Mouse (Mus musculus) intestine, embryonic 16.5 days (tissue): Measurements from ENCODE around the gene Neu3. TPM values are rescaled to one million over a fixed set of nuclear protein-coding genes. Genes with fewer than 3 reads are reported as not detected.

Source experiments
- ATAC-seq: fragments of 200-750 bp; cut with Nextera tagmentation; 2 replicates; pipeline ENCODE4 v1.8.0; 2017; ENCODE audit warnings: moderate TSS enrichment, moderate library complexity
- H3K27ac ChIP-seq: fragments of 300-500 bp; sonication (generic); 2 replicates; pipeline ENCODE4 v1.5.1; 2014; ENCODE audit warnings: mild to moderate bottlenecking, low read length
- H3K27me3 ChIP-seq: fragments of 300-500 bp; sonication (generic); replicated peaks from 2 replicates; pipeline ENCODE4 v1.6.1; 2014; ENCODE audit warnings: low read length, control low read depth, mixed read lengths; ENCODE audit not compliant: control insufficient read depth, insufficient read depth
- H3K36me3 ChIP-seq: fragments of 300-500 bp; sonication (generic); 2 replicates; pipeline ENCODE4 v1.6.1; 2014; ENCODE audit warnings: low read length, control low read depth; ENCODE audit not compliant: control insufficient read depth, insufficient read depth
- H3K4me1 ChIP-seq: fragments of 300-500 bp; sonication (generic); 2 replicates; pipeline ENCODE4 v1.6.1; 2014; ENCODE audit warnings: low read length, control low read depth, mixed read lengths; ENCODE audit not compliant: control insufficient read depth, insufficient read depth
- H3K4me2 ChIP-seq: fragments of 300-500 bp; sonication (generic); 2 replicates; pipeline ENCODE4 v1.6.1; 2014; ENCODE audit warnings: low read depth, low read length, control low read depth
- H3K4me3 ChIP-seq: fragments of 300-500 bp; sonication (generic); 2 replicates; pipeline ENCODE4 v1.5.1; 2014; ENCODE audit warnings: mild to moderate bottlenecking, low read length
- H3K9ac ChIP-seq: fragments of 300-500 bp; sonication (generic); 2 replicates; pipeline ENCODE4 v1.6.1; 2014; ENCODE audit warnings: low read depth, low read length
- H3K9me3 ChIP-seq: fragments of 300-500 bp; sonication (generic); 2 replicates; pipeline ENCODE4 v1.6.1; 2016; ENCODE audit warnings: low read length, control low read depth; ENCODE audit not compliant: control insufficient read depth
- WGBS: fragments of 180-500 bp; shearing (Covaris S2); extraction: QIAGEN DNeasy Blood & Tissue Kit; methylation state at CpG from one replicate; pipeline ENCODE4 v1.1.7; 2014; 5-methylcytosine and 5-hydroxymethylcytosine counted together
- polyA plus RNA-seq: library from polyadenylated mRNA; unstranded; fragments of >200 nt; fragmentation: Nextera tagmentation; extraction: Ambion mirVana; gene quantifications from 2 replicates; pipeline ENCODE4 v1.2.1, GENCODE M21; 2015

Neu3 gene
- polyA plus RNA-seq, 1 experiment from 2014 or later, result 6.0 TPM

DNA sequence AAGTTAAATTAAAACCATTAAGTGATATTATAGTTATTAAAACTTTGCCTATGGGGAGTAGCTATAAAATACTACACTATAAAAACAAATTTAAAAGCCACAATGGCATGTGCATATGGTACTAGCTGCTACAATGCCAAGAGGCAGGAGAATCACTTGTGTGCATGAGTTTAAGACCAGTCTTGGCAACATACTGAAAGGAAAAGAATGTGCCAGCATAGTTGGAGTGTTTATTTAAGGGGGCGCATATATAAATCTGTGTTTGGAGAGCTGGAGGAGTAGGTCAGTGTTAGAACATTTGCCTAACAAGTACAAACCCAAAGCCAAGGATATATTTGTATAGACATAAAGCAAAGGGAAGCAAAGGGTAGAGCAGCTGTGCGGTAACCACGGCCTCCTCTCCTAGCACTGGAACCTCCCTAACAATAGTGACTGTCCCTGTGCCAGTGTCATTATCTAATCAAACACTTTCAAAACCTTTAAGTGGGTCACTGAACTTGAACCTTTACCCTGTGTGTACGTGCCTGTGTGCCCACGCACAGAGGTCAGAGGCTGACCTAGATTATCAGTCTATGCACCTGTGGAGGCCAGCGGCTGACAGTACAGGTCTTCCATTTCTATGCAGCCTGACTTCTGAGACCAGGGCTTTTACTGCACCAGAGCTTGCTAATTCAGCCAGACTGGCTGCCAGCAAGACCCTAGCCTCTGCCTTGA lies 9.3 kb upstream of the Neu3 start:
- Histone ChIP-seq H3K4me1 (peaks cover 10% of the 10 kb centered on the region), H3K27me3 (no peaks in the 10 kb centered on the region), H3K36me3 (peaks cover 3% of the 10 kb centered on the region; the same call in 1 of the 2 replicates), H3K9ac (0 out of 2 replicates have a peak overlapping the region, but pooled peaks have one; percentile 31), H3K4me2 (no peak overlapping the region), H3K27ac (peak overlapping the region; percentile 85), H3K4me3 (no peak overlapping the region), H3K9me3 (no peaks in the 10 kb centered on the region)
- WGBS, result 51% methylated on average over 6 of the region's 6 CpGs
- ATAC-seq, result peak; percentile 94

DNA sequence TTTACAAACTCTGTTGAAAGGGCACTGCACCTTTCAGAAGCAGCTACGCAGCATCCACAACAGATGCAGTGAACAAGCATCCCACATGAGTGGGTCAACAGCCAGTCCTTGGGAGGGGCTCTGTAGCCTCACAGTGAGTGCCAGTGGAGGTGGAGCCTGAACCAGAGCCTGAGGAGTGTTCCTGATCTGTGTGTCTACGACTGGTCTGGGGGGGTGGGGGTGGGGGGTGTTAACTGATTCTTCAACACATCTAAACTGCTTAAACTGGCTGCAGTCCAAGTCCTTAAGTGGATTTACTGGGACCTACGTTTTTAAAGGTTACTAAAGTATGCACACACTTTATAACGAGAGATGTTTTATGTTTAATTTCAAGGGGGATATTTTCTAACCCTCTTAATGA lies 8.6 kb upstream of the Neu3 start:
- 0 out of 2 replicates have a peak overlapping the region, but pooled peaks have one; percentile 38 for H3K27ac ChIP-seq
- WGBS, result 47% methylated on average over 4 of the region's 4 CpGs
- 0 out of 2 replicates have a peak, but pooled peaks have one; percentile 12 for ATAC-seq
- peaks cover 10% of the 10 kb centered on the region for H3K4me1 ChIP-seq
- no peak overlapping the region for H3K4me3 ChIP-seq
- no peak overlapping the region for H3K9ac ChIP-seq
- no peak overlapping the region for H3K4me2 ChIP-seq
- H3K36me3 ChIP-seq, result peaks cover 2% of the 10 kb centered on the region; the same call in 1 of the 2 replicates
- H3K9me3 ChIP-seq, result no peaks in the 10 kb centered on the region
- H3K27me3 ChIP-seq, result no peaks in the 10 kb centered on the region

DNA sequence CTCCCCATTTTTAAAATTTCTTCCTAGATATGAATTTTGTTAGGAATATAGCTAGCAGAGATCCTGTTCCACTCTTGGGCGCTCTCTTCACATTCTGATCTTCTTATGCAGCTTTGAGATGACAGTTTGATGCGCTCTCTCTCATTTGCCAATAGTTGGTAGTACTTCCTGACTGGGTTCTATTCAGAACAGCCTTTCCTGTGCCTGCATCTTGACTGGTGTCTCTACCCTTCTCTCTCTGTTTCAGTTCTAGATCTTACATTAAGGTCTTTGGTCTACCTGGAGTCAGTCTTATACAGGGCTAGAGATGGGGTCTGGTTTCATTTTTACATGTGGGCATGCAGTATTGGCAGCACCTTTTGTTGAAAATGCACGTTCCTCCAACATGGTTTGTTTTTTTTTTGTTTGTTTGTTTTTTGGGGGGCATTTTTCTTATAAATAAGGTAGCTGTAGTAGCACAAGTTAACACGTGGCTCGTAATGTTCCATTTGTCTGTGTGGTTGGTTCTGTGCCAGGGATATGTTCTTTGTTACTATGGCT lies 6.2 kb upstream of the Neu3 start:
- Histone ChIP-seq H3K4me1 (peaks cover 10% of the 10 kb centered on the region), H3K27ac (no peak overlapping the region), H3K36me3 (no peaks in the 10 kb centered on the region), H3K4me3 (no peak overlapping the region), H3K9me3 (no peaks in the 10 kb centered on the region), H3K9ac (no peak overlapping the region), H3K27me3 (no peaks in the 10 kb centered on the region), H3K4me2 (no peak overlapping the region)
- ATAC-seq, result no peak
- 77% methylated on average over 5 of the region's 5 CpGs for WGBS

DNA sequence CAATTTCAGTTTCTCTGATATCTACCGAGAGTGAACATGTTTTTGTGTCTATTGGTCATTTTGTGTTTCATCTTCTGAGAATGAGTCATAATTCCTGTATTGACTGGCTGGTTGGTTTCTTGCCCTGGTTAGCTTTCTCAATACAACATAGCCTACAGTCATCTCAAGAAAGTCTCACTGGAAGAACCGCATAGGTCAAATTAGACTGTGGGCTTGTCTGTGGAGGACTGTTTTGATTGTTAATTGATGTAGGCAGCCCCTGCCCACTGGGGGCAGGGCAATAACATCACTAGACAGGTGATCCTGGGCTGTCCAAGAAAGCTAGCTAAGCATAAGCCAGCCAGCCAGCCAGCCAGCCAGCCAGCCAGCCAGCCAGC lies 5.6 kb upstream of the Neu3 start:
- no peak overlapping the region for H3K4me3 ChIP-seq
- H3K9me3 ChIP-seq, result no peaks in the 10 kb centered on the region
- no peak overlapping the region for H3K4me2 ChIP-seq
- no peak overlapping the region for H3K27ac ChIP-seq
- no peaks in the 10 kb centered on the region for H3K27me3 ChIP-seq
- no peaks in the 10 kb centered on the region for H3K36me3 ChIP-seq
- H3K9ac ChIP-seq, result no peak overlapping the region
- WGBS, result 82% methylated on average over 2 of the region's 2 CpGs
- ATAC-seq, result no peak
- peaks cover 10% of the 10 kb centered on the region for H3K4me1 ChIP-seq

DNA sequence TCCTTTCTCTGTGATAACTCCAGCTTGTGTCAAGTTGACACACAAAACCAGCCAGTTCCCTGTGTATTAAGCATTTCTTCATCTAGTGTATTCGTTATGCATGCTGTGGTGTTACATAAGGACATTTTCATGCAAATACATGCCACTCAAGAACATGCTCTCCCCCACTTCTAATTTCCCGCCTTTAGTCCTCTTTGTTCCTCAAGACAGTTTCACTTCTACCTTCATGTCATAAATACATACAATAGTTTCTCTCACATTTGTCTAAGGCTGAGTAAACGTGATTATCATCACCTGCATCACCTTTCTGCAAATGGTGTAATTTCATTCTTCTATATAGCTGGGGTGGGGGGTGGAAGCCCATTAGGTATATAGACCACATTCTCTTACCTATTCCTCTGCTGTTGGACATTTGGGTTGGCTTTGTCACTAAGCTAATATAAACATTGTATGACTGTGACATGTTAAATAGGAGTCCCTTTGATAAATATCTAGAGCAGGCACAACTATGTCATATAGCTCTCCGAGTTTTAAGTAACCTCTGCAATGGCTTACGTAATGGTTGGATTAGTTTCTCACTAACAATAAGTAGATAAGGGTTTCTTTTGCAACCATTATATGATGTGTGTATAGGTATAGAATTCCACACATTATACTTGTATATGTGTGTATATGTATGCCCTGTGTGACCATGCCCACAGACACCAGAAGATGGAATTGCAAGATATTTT lies 5.1 kb upstream of the Neu3 start:
- Histone ChIP-seq H3K36me3 (no peaks in the 10 kb centered on the region), H3K4me3 (no peak overlapping the region), H3K4me2 (no peak overlapping the region), H3K27me3 (no peaks in the 10 kb centered on the region), H3K4me1 (peaks cover 13% of the 10 kb centered on the region), H3K27ac (no peak overlapping the region), H3K9me3 (no peaks in the 10 kb centered on the region), H3K9ac (no peak overlapping the region)
- no peak for ATAC-seq
- WGBS, result 78% methylated on average over 5 of the region's 5 CpGs

DNA sequence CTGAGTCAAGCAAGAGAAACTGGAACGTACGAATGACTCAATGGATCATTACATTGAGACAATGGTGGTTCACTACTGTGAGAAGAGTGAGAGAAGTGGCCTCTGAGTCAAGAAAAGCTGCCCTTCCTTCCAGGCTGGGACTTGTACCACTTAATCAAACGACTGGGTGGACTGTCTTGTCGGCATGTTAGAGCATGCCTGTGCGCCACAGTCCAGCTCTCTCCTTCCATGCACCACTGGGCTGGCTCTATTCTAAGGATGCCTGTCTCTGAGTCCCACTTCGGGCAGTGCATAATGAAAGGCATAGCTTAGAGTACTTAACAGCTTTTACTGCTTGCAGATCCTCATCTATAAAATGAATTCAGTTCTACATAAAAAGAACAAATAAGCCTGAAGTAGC lies 2.1 kb downstream of the Neu3 start:
- WGBS, result 63% methylated on average over 6 of the region's 6 CpGs
- ATAC-seq, result no peak
- H3K4me2 ChIP-seq, result peak overlapping the region; percentile 37

DNA sequence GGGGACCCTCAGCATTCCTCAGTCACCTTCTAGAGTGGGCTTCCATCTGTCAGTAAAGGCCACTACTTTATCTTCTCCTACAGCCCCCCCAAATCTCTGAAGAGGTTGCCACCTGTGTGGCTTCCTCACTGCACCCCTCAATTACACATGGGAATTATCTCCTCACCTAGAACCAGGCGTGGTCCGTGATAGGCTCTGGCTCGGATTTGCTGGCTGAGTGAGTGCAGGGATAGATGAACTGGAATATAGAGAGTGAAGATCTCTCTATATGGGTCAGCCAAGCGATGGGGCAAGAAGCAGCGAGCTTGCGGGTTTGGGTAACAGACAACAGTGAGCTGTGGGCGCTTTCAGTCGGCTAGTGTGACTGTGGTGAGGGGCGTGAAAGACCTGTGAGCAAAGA lies 2.7 kb downstream of the Neu3 start:
- 72% methylated on average over 9 of the region's 9 CpGs for WGBS
- no peaks in the 10 kb centered on the region for H3K9me3 ChIP-seq
- peak overlapping the region; percentile 15 for H3K9ac ChIP-seq
- peak overlapping the region; percentile 75 for H3K27ac ChIP-seq
- H3K4me2 ChIP-seq, result peak overlapping the region; percentile 37
- peak; percentile 41 for ATAC-seq
- peaks cover 18% of the 10 kb centered on the region for H3K4me1 ChIP-seq
- peak overlapping the region; percentile 7; the same call in 1 of the 2 replicates for H3K4me3 ChIP-seq
- no peaks in the 10 kb centered on the region for H3K27me3 ChIP-seq
- no peaks in the 10 kb centered on the region for H3K36me3 ChIP-seq

More for the DNA sequence above, 2.1 kb downstream of the Neu3 start:
- H3K9ac ChIP-seq, result no peak overlapping the region
- H3K27me3 ChIP-seq, result no peaks in the 10 kb centered on the region
- H3K9me3 ChIP-seq, result no peaks in the 10 kb centered on the region
- H3K4me3 ChIP-seq, result no peak overlapping the region
- peak overlapping the region; percentile 28; the same call in 1 of the 2 replicates for H3K27ac ChIP-seq
- no peaks in the 10 kb centered on the region for H3K36me3 ChIP-seq
- H3K4me1 ChIP-seq, result peaks cover 18% of the 10 kb centered on the region

DNA sequence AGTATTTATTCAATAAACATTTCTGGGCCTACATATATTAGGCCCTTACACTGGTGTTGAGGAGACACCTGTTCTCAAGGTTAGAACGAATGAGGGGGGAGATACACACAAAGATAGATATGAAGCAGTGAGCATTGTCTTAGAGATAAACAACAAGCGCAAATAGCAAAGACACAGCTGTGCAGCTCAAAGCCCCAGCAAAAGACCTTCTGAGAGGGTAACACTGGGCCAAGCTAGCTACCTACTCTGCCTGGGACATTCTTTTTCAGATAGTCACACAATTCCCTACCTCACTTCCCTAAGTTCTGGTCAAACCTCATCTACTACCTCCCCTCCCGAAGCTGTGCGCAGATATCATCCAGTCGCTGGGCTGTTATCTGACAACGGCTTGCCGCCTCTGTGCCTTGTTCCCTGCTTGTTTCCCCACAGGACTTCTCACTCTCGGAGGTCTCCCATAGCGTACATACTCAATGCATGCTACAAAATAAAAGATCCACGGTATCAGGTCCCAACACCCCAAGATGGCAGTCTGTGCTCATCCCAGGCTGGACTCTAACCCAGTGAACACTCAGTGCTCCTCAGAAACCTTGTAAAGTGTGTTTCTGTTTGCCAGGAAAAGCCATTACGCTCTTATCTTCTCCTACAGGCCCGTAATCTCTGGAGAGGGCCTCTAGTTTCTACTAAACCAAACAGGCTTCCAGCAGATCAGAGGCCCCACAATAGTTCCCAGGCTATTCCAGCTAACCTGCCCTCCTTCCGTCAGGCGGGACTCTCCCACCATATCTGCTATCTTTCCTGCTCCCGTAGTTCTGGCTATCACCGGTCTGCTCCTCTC lies 3.4 kb downstream of the Neu3 start:
- ATAC-seq, result peak; percentile 88
- Histone ChIP-seq H3K4me2 (peak overlapping the region; percentile 5), H3K4me3 (0 out of 2 replicates have a peak overlapping the region, but pooled peaks have one; percentile 2)

More for the DNA sequence above, 3.4 kb downstream of the Neu3 start:
- H3K27me3 ChIP-seq, result no peaks in the 10 kb centered on the region
- H3K9me3 ChIP-seq, result no peaks in the 10 kb centered on the region
- no peaks in the 10 kb centered on the region for H3K36me3 ChIP-seq
- H3K9ac ChIP-seq, result peak overlapping the region; percentile 15; the same call in 1 of the 2 replicates
- peak overlapping the region; percentile 75 for H3K27ac ChIP-seq
- H3K4me1 ChIP-seq, result peaks cover 18% of the 10 kb centered on the region
- WGBS, result 57% methylated on average over 16 of the region's 16 CpGs
